Mouse (Mus musculus) hindbrain, embryonic 14.5 days (tissue): ENCODE results near the gene Slc9a8. TPM values are rescaled to one million over a fixed set of nuclear protein-coding genes. Genes with fewer than 3 reads are reported as not detected.

ENCODE experiments used
- ATAC-seq: fragments of 200-750 bp; cut with Nextera tagmentation; 2 replicates; pipeline ENCODE4 v1.8.0; 2017; ENCODE audit warnings: moderate number of reproducible peaks, mild to moderate bottlenecking, moderate TSS enrichment, moderate library complexity; ENCODE audit not compliant: low FRiP score
- DNase-seq: peaks from one replicate; pipeline ENCODE4 v3.0.0-alpha.2; 2015; ENCODE audit warnings: low spot score
- H3K27ac ChIP-seq: fragments of 300-500 bp; sonication (generic); 2 replicates; pipeline ENCODE4 v1.5.1; 2014; ENCODE audit warnings: mild to moderate bottlenecking, moderate library complexity
- H3K27me3 ChIP-seq: fragments of 300-500 bp; sonication (generic); 2 replicates; pipeline ENCODE4 v1.6.1; 2014; ENCODE audit warnings: mild to moderate bottlenecking, low read length, mixed read lengths; ENCODE audit not compliant: control insufficient read depth, insufficient read depth
- H3K36me3 ChIP-seq: fragments of 300-500 bp; sonication (generic); replicated peaks from 2 replicates; pipeline ENCODE4 v1.6.1; 2014; ENCODE audit not compliant: control insufficient read depth, insufficient read depth
- H3K4me1 ChIP-seq: fragments of 300-500 bp; sonication (generic); replicated peaks from 2 replicates; pipeline ENCODE4 v1.6.1; 2014; ENCODE audit warnings: antibody characterized with exemption, low read length, mixed read lengths; ENCODE audit not compliant: control insufficient read depth, insufficient read depth
- H3K4me2 ChIP-seq: fragments of 300-500 bp; sonication (generic); replicated peaks from 2 replicates; pipeline ENCODE4 v1.6.1; 2014; ENCODE audit warnings: mild to moderate bottlenecking, moderate library complexity
- H3K4me3 ChIP-seq: fragments of 300-500 bp; sonication (generic); replicated peaks from 2 replicates; pipeline ENCODE4 v1.5.1; 2014; ENCODE audit warnings: mild to moderate bottlenecking, low read length
- H3K9ac ChIP-seq: fragments of 300-500 bp; sonication (generic); 2 replicates; pipeline ENCODE4 v1.6.1; 2014
- H3K9me3 ChIP-seq: fragments of 300-500 bp; sonication (generic); 2 replicates; pipeline ENCODE4 v1.6.1; 2016; ENCODE audit warnings: low read length; ENCODE audit not compliant: control insufficient read depth
- WGBS: fragments of 180-500 bp; shearing (Covaris S2); extraction: QIAGEN DNeasy Blood & Tissue Kit; methylation state at CpG from one replicate; pipeline ENCODE4 v1.1.7; 2014; 5-methylcytosine and 5-hydroxymethylcytosine counted together
- polyA plus RNA-seq: library from polyadenylated mRNA; unstranded; fragments of >200 nt; fragmentation: Nextera tagmentation; extraction: Ambion mirVana; gene quantifications from 2 replicates; pipeline ENCODE4 v1.2.1, GENCODE M21; 2014

Gene Slc9a8
- polyA plus RNA-seq: 17.9 and 22.6 TPM in 2 replicates

GRCm38 (mm10) chr2:167421330-167422149 lies at the start of gene Slc9a8:
Slc9a8 (plus strand) TSS chr2:167421712.
- Histone ChIP-seq H3K4me2 (peak within 1 kb of the TSS; percentile 88), H3K4me3 (peak within 1 kb of the TSS; percentile 86), H3K36me3 (peaks cover 29% of the 10 kb centered on the region), H3K4me1 (peaks cover 18% of the 10 kb centered on the region), H3K27me3 (no peaks in the 10 kb centered on the region), H3K9me3 (no peaks in the 10 kb centered on the region), H3K9ac (peak within 1 kb of the TSS; percentile 97), H3K27ac (peak within 1 kb of the TSS; percentile 99)
- peak; percentile 89 for DNase-seq
- peak; percentile 97 for ATAC-seq
- under 1% methylated on average over 59 of the region's 66 CpGs for WGBS

DNA sequence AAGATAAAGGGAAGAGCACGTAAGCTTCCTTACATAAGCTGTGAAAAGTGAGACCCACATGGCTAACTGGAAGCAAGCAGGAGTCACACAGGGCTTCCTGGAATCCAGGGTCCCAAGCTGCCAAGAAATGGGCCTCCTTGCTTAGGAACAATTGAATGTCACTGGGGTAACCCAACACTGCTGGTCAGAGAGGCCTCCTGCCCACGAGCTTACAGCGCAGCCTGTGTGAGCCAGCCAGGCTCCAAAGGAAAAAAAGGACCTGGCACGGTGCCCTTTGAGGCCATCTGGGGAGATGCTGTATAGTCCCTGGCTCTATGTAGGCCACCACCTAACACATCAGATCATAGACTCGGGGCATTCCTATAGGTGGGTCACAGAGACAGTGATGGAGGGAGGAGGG lies 48.2 kb upstream of the Slc9a8 start:
- no peak overlapping the region for H3K4me3 ChIP-seq
- H3K9me3 ChIP-seq: no peaks in the 10 kb centered on the region
- DNase-seq (peak; percentile 35), ATAC-seq (no peak)
- no peak overlapping the region for H3K4me2 ChIP-seq
- H3K27ac ChIP-seq: no peak overlapping the region
- no peak overlapping the region for H3K9ac ChIP-seq
- WGBS: 77% methylated on average over 5 of the region's 5 CpGs
- H3K4me1 ChIP-seq: no peaks in the 10 kb centered on the region
- H3K36me3 ChIP-seq: no peaks in the 10 kb centered on the region
- H3K27me3 ChIP-seq: no peaks in the 10 kb centered on the region

GRCm38 (mm10) chr2:167374191-167374805 lies 47.2 kb upstream of the Slc9a8 start:
- Histone ChIP-seq H3K9me3 (no peaks in the 10 kb centered on the region), H3K4me2 (no peak overlapping the region), H3K36me3 (no peaks in the 10 kb centered on the region), H3K4me1 (no peaks in the 10 kb centered on the region), H3K27ac (no peak overlapping the region), H3K27me3 (no peaks in the 10 kb centered on the region), H3K9ac (no peak overlapping the region), H3K4me3 (no peak overlapping the region)
- DNase-seq (no peak), ATAC-seq (no peak)
- WGBS: 91% methylated on average over 12 of the region's 12 CpGs

DNA sequence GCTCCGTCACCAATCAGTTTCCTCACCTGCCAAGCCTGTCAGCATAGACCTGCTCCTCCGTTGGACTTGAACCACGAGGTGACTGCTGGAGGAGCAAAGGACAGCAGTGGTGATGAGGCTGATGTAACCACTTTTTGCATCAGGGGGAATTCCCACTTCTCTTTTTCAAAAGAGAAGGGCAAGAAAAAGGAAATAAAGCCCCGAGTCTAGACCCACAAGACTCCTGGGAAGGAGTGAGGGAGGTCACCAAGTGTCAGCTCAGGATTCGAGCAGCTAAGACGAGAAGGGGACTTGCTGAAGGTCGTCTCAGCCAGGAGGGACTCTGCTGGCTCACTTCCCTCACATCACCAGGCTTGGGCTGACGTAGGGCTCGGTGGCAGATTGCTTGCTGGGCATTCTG lies 46.4 kb upstream of the Slc9a8 start:
- H3K4me1 ChIP-seq: no peaks in the 10 kb centered on the region
- H3K9me3 ChIP-seq: no peaks in the 10 kb centered on the region
- no peak overlapping the region for H3K4me2 ChIP-seq
- ATAC-seq (no peak), DNase-seq (no peak)
- H3K27me3 ChIP-seq: no peaks in the 10 kb centered on the region
- no peak overlapping the region for H3K27ac ChIP-seq
- WGBS: 79% methylated on average over 9 of the region's 9 CpGs
- H3K9ac ChIP-seq: no peak overlapping the region
- no peaks in the 10 kb centered on the region for H3K36me3 ChIP-seq
- H3K4me3 ChIP-seq: no peak overlapping the region

- no peak overlapping the region for H3K9ac ChIP-seq
- H3K4me3 ChIP-seq: no peak overlapping the region
- 92% methylated on average over 5 of the region's 5 CpGs for WGBS
Observed at GRCm38 (mm10) chr2:167375688-167376087, 45.8 kb upstream of the Slc9a8 start.

DNA sequence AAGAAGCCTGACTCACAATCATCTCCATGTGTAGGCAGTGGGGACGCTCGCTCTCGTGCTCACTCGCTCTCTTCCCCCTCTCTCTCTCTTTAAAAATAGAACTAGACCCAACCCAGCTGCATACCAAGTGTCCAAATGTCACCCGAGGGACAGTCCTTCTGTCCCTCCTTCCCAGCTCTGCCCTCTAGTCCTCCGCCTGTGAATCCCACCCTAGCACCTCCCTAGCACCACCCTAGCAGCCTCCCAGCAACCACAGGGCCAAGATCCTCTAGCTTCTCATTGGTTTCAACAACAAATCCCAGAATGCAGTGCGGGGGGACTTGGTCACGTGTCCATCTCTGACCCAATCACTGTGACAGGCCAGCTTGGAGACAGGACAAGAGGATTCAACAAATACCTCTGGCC lies 45.4 kb upstream of the Slc9a8 start:
- Histone ChIP-seq H3K4me1 (no peaks in the 10 kb centered on the region; the same call in 1 of the 2 replicates), H3K27ac (no peak overlapping the region), H3K4me2 (no peak overlapping the region), H3K4me3 (no peak overlapping the region), H3K9ac (no peak overlapping the region), H3K27me3 (no peaks in the 10 kb centered on the region), H3K36me3 (no peaks in the 10 kb centered on the region), H3K9me3 (no peaks in the 10 kb centered on the region)
- ATAC-seq (no peak), DNase-seq (no peak)
- 70% methylated on average over 8 of the region's 8 CpGs for WGBS

More at GRCm38 (mm10) chr2:167375688-167376087, 45.8 kb upstream of the Slc9a8 start:
- ATAC-seq (no peak), DNase-seq (no peak)
- no peaks in the 10 kb centered on the region for H3K9me3 ChIP-seq
- H3K27ac ChIP-seq: no peak overlapping the region
- no peaks in the 10 kb centered on the region for H3K27me3 ChIP-seq
- H3K4me2 ChIP-seq: no peak overlapping the region
- H3K36me3 ChIP-seq: no peaks in the 10 kb centered on the region
- no peaks in the 10 kb centered on the region; the same call in 1 of the 2 replicates for H3K4me1 ChIP-seq

- Histone ChIP-seq H3K4me3 (no peak overlapping the region), H3K36me3 (no peaks in the 10 kb centered on the region), H3K9ac (no peak overlapping the region), H3K9me3 (no peaks in the 10 kb centered on the region), H3K27ac (no peak overlapping the region), H3K4me2 (no peak overlapping the region), H3K27me3 (no peaks in the 10 kb centered on the region), H3K4me1 (no peaks in the 10 kb centered on the region; the same call in 1 of the 2 replicates)
- ATAC-seq: no peak
- 78% methylated on average over 3 of the region's 3 CpGs for WGBS
- no peak for DNase-seq
Observed at GRCm38 (mm10) chr2:167377697-167378096, 43.8 kb upstream of the Slc9a8 start.

DNA sequence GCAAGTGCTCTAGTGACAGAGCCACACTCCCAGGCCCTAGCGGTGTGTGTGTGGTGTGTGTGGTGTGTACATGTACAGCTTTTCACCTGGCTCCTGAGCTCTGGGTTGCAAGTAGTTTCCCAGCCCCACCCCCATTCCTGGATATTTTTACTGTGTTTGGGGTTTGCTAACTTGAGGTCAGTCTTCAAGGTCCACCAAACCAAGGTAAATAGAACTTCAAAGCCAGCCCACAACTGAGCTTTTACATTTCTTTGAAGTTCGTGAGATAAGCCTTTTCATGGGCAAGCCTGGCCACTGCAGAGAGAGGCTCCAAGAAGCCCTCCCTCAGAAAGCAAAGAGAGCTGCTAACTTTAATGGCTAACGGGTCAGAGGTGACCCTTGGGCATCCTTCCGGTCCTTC lies 42.5 kb upstream of the Slc9a8 start:
- Histone ChIP-seq H3K9ac (no peak overlapping the region), H3K9me3 (no peaks in the 10 kb centered on the region), H3K4me3 (no peak overlapping the region), H3K27ac (no peak overlapping the region), H3K4me2 (no peak overlapping the region), H3K4me1 (no peaks in the 10 kb centered on the region; the same call in 1 of the 2 replicates), H3K36me3 (no peaks in the 10 kb centered on the region), H3K27me3 (no peaks in the 10 kb centered on the region)
- ATAC-seq (no peak), DNase-seq (no peak)
- WGBS: 35% methylated on average over 4 of the region's 4 CpGs

- WGBS: 50% methylated on average over 7 of the region's 7 CpGs
- no peaks in the 10 kb centered on the region for H3K36me3 ChIP-seq
Observed at GRCm38 (mm10) chr2:167380615-167381285, 40.8 kb upstream of the Slc9a8 start.

More at GRCm38 (mm10) chr2:167380615-167381285, 40.8 kb upstream of the Slc9a8 start:
- Histone ChIP-seq H3K4me1 (no peaks in the 10 kb centered on the region; the same call in 1 of the 2 replicates), H3K9ac (no peak overlapping the region), H3K4me2 (no peak overlapping the region), H3K9me3 (no peaks in the 10 kb centered on the region), H3K4me3 (no peak overlapping the region), H3K27me3 (no peaks in the 10 kb centered on the region), H3K27ac (no peak overlapping the region)
- no peak for ATAC-seq
- no peak for DNase-seq
